Mouse (Mus musculus) embryonic facial prominence, embryonic 14.5 days (tissue): Measurements from ENCODE around the gene Mlec. TPM values are rescaled to one million over a fixed set of nuclear protein-coding genes. Genes with fewer than 3 reads are reported as not detected.

ENCODE experiments used
- ATAC-seq: fragments of 200-750 bp; cut with Nextera tagmentation; 2 replicates; pipeline ENCODE4 v1.8.0; 2017; ENCODE audit warnings: low read depth, moderate number of reproducible peaks, moderate TSS enrichment
- DNase-seq: peaks from one replicate; pipeline ENCODE4 v3.0.0-alpha.2; 2015; ENCODE audit warnings: low spot score
- H3K27ac ChIP-seq: fragments of 300-500 bp; sonication (generic); replicated peaks from 2 replicates; pipeline ENCODE4 v1.5.1; 2014; ENCODE audit warnings: low read depth, mild to moderate bottlenecking, low read length, moderate library complexity
- H3K27me3 ChIP-seq: fragments of 300-500 bp; sonication (generic); replicated peaks from 2 replicates; pipeline ENCODE4 v1.6.1; 2014; ENCODE audit warnings: low read length; ENCODE audit not compliant: control insufficient read depth, insufficient read depth
- H3K36me3 ChIP-seq: fragments of 300-500 bp; sonication (generic); 2 replicates; pipeline ENCODE4 v1.6.1; 2014; ENCODE audit warnings: low read length, mixed read lengths; ENCODE audit not compliant: control insufficient read depth, insufficient read depth
- H3K4me1 ChIP-seq: fragments of 300-500 bp; sonication (generic); 2 replicates; pipeline ENCODE4 v1.6.1; 2014; ENCODE audit warnings: antibody characterized with exemption, low read length; ENCODE audit not compliant: control insufficient read depth, insufficient read depth
- H3K4me2 ChIP-seq: fragments of 300-500 bp; sonication (generic); 2 replicates; pipeline ENCODE4 v1.6.1; 2014; ENCODE audit warnings: low read depth, mild to moderate bottlenecking, low read length, moderate library complexity, mixed read lengths
- H3K4me3 ChIP-seq: fragments of 300-500 bp; sonication (generic); 2 replicates; pipeline ENCODE4 v1.5.1; 2014; ENCODE audit warnings: low read depth, mild to moderate bottlenecking, low read length
- H3K9ac ChIP-seq: fragments of 300-500 bp; sonication (generic); 2 replicates; pipeline ENCODE4 v1.6.1; 2014; ENCODE audit warnings: low read depth, mild to moderate bottlenecking, low read length, moderate library complexity, mixed read lengths
- H3K9me3 ChIP-seq: fragments of 300-500 bp; sonication (generic); 2 replicates; pipeline ENCODE4 v1.6.1; 2016; ENCODE audit warnings: low read length; ENCODE audit not compliant: control insufficient read depth
- WGBS: fragments of 180-500 bp; shearing (Covaris S2); extraction: QIAGEN DNeasy Blood & Tissue Kit; methylation state at CpG from one replicate; pipeline ENCODE4 v1.1.7; 2014; 5-methylcytosine and 5-hydroxymethylcytosine counted together
- polyA plus RNA-seq: library from polyadenylated mRNA; unstranded; fragments of >200 nt; fragmentation: Nextera tagmentation; extraction: Ambion mirVana; gene quantifications from 2 replicates; pipeline ENCODE4 v1.2.1, GENCODE M21; 2014

Mlec gene
- polyA plus RNA-seq, 1 experiment from 2014 or later, result 69.8 TPM

- Histone ChIP-seq H3K4me1 (peaks cover 14% of the 10 kb centered on the region), H3K4me2 (peak overlapping the region; percentile 100), H3K27ac (no peak overlapping the region), H3K9me3 (no peaks in the 10 kb centered on the region), H3K36me3 (no peaks in the 10 kb centered on the region), H3K4me3 (peak overlapping the region; percentile 57), H3K9ac (0 out of 2 replicates have a peak overlapping the region, but pooled peaks have one; percentile 59), H3K27me3 (peaks cover 57% of the 10 kb centered on the region)
- WGBS, result 18% methylated on average over 7 of the region's 7 CpGs
- no peak for DNase-seq
- no peak for ATAC-seq
These were observed 34.8 kb upstream of the Mlec start for GRCm38 (mm10) chr5:115192828-115193195.

GRCm38 (mm10) chr5:115191880-115192827 lies 34.2 kb upstream of the Mlec start:
- Histone ChIP-seq H3K9ac (no peak overlapping the region), H3K27ac (no peak overlapping the region), H3K27me3 (peaks cover 61% of the 10 kb centered on the region), H3K4me1 (peaks cover 18% of the 10 kb centered on the region), H3K36me3 (no peaks in the 10 kb centered on the region), H3K4me3 (peak overlapping the region; percentile 10), H3K9me3 (no peaks in the 10 kb centered on the region), H3K4me2 (peak overlapping the region; percentile 100)
- 11% methylated on average over 29 of the region's 29 CpGs for WGBS
- DNase-seq (no peak), ATAC-seq (no peak; the same call in 1 of the 2 replicates)

- Histone ChIP-seq H3K4me3 (no peak overlapping the region), H3K9ac (no peak overlapping the region), H3K9me3 (no peaks in the 10 kb centered on the region), H3K27me3 (peaks cover 63% of the 10 kb centered on the region), H3K4me1 (peaks cover 26% of the 10 kb centered on the region), H3K27ac (no peak overlapping the region), H3K36me3 (no peaks in the 10 kb centered on the region), H3K4me2 (no peak overlapping the region)
- no peak for DNase-seq
- no peak for ATAC-seq
- WGBS, result 71% methylated on average over 12 of the region's 12 CpGs
These were observed 32.1 kb upstream of the Mlec start for GRCm38 (mm10) chr5:115190081-115190480.

- Histone ChIP-seq H3K27me3 (peaks cover 53% of the 10 kb centered on the region), H3K36me3 (no peaks in the 10 kb centered on the region), H3K27ac (no peak overlapping the region), H3K4me2 (no peak overlapping the region), H3K4me1 (peaks cover 26% of the 10 kb centered on the region), H3K4me3 (no peak overlapping the region), H3K9me3 (no peaks in the 10 kb centered on the region), H3K9ac (no peak overlapping the region)
- DNase-seq (no peak), ATAC-seq (no peak)
- 49% methylated on average over 5 of the region's 5 CpGs for WGBS
These were observed 30.8 kb upstream of the Mlec start for GRCm38 (mm10) chr5:115188824-115189223.

- Histone ChIP-seq H3K36me3 (no peaks in the 10 kb centered on the region), H3K4me3 (peak overlapping the region; percentile 15; the same call in 1 of the 2 replicates)
- 14% methylated on average over 26 of the region's 26 CpGs for WGBS
These were observed 29.5 kb upstream of the Mlec start for GRCm38 (mm10) chr5:115187188-115188131.

GRCm38 (mm10) chr5:115186371-115187073 lies 28.5 kb upstream of the Mlec start:
- Histone ChIP-seq H3K4me3 (peak overlapping the region; percentile 15; the same call in 1 of the 2 replicates), H3K9ac (no peak overlapping the region; the same call in 1 of the 2 replicates), H3K36me3 (no peaks in the 10 kb centered on the region), H3K27ac (no peak overlapping the region), H3K4me1 (peaks cover 12% of the 10 kb centered on the region), H3K4me2 (peak overlapping the region; percentile 46), H3K27me3 (peaks cover 31% of the 10 kb centered on the region), H3K9me3 (no peaks in the 10 kb centered on the region)
- ATAC-seq (peak; percentile 64; the same call in 1 of the 2 replicates), DNase-seq (peak; percentile 74)
- 44% methylated on average over 15 of the region's 17 CpGs for WGBS

More at GRCm38 (mm10) chr5:115187188-115188131, 29.5 kb upstream of the Mlec start:
- no peak overlapping the region; the same call in 1 of the 2 replicates for H3K27ac ChIP-seq
- H3K27me3 ChIP-seq, result peaks cover 40% of the 10 kb centered on the region
- DNase-seq (peak; percentile 92), ATAC-seq (peak; percentile 82)
- peaks cover 16% of the 10 kb centered on the region for H3K4me1 ChIP-seq
- H3K4me2 ChIP-seq, result peak overlapping the region; percentile 46
- no peak overlapping the region for H3K9ac ChIP-seq
- H3K9me3 ChIP-seq, result no peaks in the 10 kb centered on the region

GRCm38 (mm10) chr5:115184726-115185125 lies 26.7 kb upstream of the Mlec start:
- Histone ChIP-seq H3K4me2 (0 out of 2 replicates have a peak overlapping the region, but pooled peaks have one; percentile 31), H3K9me3 (no peaks in the 10 kb centered on the region), H3K4me3 (peak overlapping the region; percentile 11; the same call in 1 of the 2 replicates), H3K36me3 (no peaks in the 10 kb centered on the region), H3K27ac (no peak overlapping the region), H3K9ac (0 out of 2 replicates have a peak overlapping the region, but pooled peaks have one; percentile 14), H3K4me1 (peaks cover 12% of the 10 kb centered on the region), H3K27me3 (peaks cover 13% of the 10 kb centered on the region)
- ATAC-seq, result no peak
- WGBS, result 24% methylated on average over 15 of the region's 15 CpGs
- DNase-seq, result peak; percentile 51
